Mouse (Mus musculus): ENCODE data around the gene Magi1. TPM values are rescaled to one million over a fixed set of nuclear protein-coding genes. Genes with fewer than 3 reads are reported as not detected.

Gene Magi1
- polyA plus RNA-seq, 1 experiment = 2.1 TPM

- Histone ChIP-seq H3K36me3 (ENCODE audit: control insufficient read depth, insufficient read depth, low read length) (no peaks in the 10 kb centered on the region), H3K27me3 (ENCODE audit: control insufficient read depth, insufficient read depth, low read length) (no peaks in the 10 kb centered on the region), H3K4me1 (replicated peaks; ENCODE audit: control insufficient read depth, insufficient read depth, low read length) (no peaks in the 10 kb centered on the region), H3K27ac (ENCODE audit: control insufficient read depth, insufficient read depth, low read length) (no peak overlapping the region), H3K4me3 (ENCODE audit: control insufficient read depth, insufficient read depth, low read length) (no peak overlapping the region)
- 87% methylated on average over 3 of the region's 3 CpGs for WGBS
- TF ChIP-seq POLR2A (IDR thresholded peaks at IDR 0.05; ENCODE audit: control insufficient read depth, extremely low read depth, insufficient read depth, low read length, poor library complexity) (no peak), CTCF (IDR thresholded peaks at IDR 0.05; ENCODE audit: borderline replicate concordance, control insufficient read depth, extremely low read depth, insufficient read depth, low read length, poor library complexity) (no peak)
- DNase-seq = no peak
These were observed 213.0 kb downstream of the Magi1 start for GRCm38 (mm10) chr6:94070702-94071101.

- Histone ChIP-seq H3K4me3 (ENCODE audit: control insufficient read depth, insufficient read depth, low read length) (no peak overlapping the region), H3K27ac (ENCODE audit: control insufficient read depth, insufficient read depth, low read length) (no peak overlapping the region), H3K4me1 (replicated peaks; ENCODE audit: control insufficient read depth, insufficient read depth, low read length) (no peaks in the 10 kb centered on the region), H3K27me3 (ENCODE audit: control insufficient read depth, insufficient read depth, low read length) (no peaks in the 10 kb centered on the region), H3K36me3 (ENCODE audit: control insufficient read depth, insufficient read depth, low read length) (no peaks in the 10 kb centered on the region)
- no peak for DNase-seq
- WGBS = 80% methylated on average over 3 of the region's 3 CpGs
- TF ChIP-seq POLR2A (IDR thresholded peaks at IDR 0.05; ENCODE audit: control insufficient read depth, extremely low read depth, insufficient read depth, low read length, poor library complexity) (no peak), CTCF (IDR thresholded peaks at IDR 0.05; ENCODE audit: borderline replicate concordance, control insufficient read depth, extremely low read depth, insufficient read depth, low read length, poor library complexity) (no peak)
These were observed 214.3 kb downstream of the Magi1 start for GRCm38 (mm10) chr6:94069421-94069820.

GRCm38 (mm10) chr6:94067741-94068450 lies 215.8 kb downstream of the Magi1 start:
- H3K4me1 ChIP-seq (replicated peaks; ENCODE audit: control insufficient read depth, insufficient read depth, low read length) = no peaks in the 10 kb centered on the region
- DNase-seq = no peak
- WGBS = 89% methylated on average over 8 of the region's 8 CpGs
- TF ChIP-seq CTCF (IDR thresholded peaks at IDR 0.05; ENCODE audit: borderline replicate concordance, control insufficient read depth, extremely low read depth, insufficient read depth, low read length, poor library complexity) (no peak), POLR2A (IDR thresholded peaks at IDR 0.05; ENCODE audit: control insufficient read depth, extremely low read depth, insufficient read depth, low read length, poor library complexity) (no peak)
- H3K4me3 ChIP-seq (ENCODE audit: control insufficient read depth, insufficient read depth, low read length) = no peak overlapping the region
- no peak overlapping the region for H3K27ac ChIP-seq (ENCODE audit: control insufficient read depth, insufficient read depth, low read length)
- H3K36me3 ChIP-seq (ENCODE audit: control insufficient read depth, insufficient read depth, low read length) = no peaks in the 10 kb centered on the region
- H3K27me3 ChIP-seq (ENCODE audit: control insufficient read depth, insufficient read depth, low read length) = no peaks in the 10 kb centered on the region

GRCm38 (mm10) chr6:94064832-94065231 lies 218.9 kb downstream of the Magi1 start:
- H3K4me3 ChIP-seq (ENCODE audit: control insufficient read depth, insufficient read depth, low read length) = no peak overlapping the region
- no peaks in the 10 kb centered on the region for H3K36me3 ChIP-seq (ENCODE audit: control insufficient read depth, insufficient read depth, low read length)
- no peaks in the 10 kb centered on the region for H3K27me3 ChIP-seq (ENCODE audit: control insufficient read depth, insufficient read depth, low read length)
- TF ChIP-seq CTCF (IDR thresholded peaks at IDR 0.05; ENCODE audit: borderline replicate concordance, control insufficient read depth, extremely low read depth, insufficient read depth, low read length, poor library complexity) (no peak), POLR2A (IDR thresholded peaks at IDR 0.05; ENCODE audit: control insufficient read depth, extremely low read depth, insufficient read depth, low read length, poor library complexity) (no peak)
- 89% methylated on average over 4 of the region's 4 CpGs for WGBS
- H3K4me1 ChIP-seq (replicated peaks; ENCODE audit: control insufficient read depth, insufficient read depth, low read length) = no peaks in the 10 kb centered on the region
- no peak overlapping the region for H3K27ac ChIP-seq (ENCODE audit: control insufficient read depth, insufficient read depth, low read length)
- DNase-seq = no peak

- 81% methylated on average over 4 of the region's 4 CpGs for WGBS
- H3K27ac ChIP-seq (ENCODE audit: control insufficient read depth, insufficient read depth, low read length) = no peak overlapping the region
These were observed 220.2 kb downstream of the Magi1 start for GRCm38 (mm10) chr6:94063542-94063941.

GRCm38 (mm10) chr6:94061424-94061980 lies 222.2 kb downstream of the Magi1 start:
- Histone ChIP-seq H3K27me3 (ENCODE audit: control insufficient read depth, insufficient read depth, low read length) (no peaks in the 10 kb centered on the region), H3K4me1 (replicated peaks; ENCODE audit: control insufficient read depth, insufficient read depth, low read length) (no peaks in the 10 kb centered on the region), H3K27ac (ENCODE audit: control insufficient read depth, insufficient read depth, low read length) (no peak overlapping the region), H3K4me3 (ENCODE audit: control insufficient read depth, insufficient read depth, low read length) (no peak overlapping the region), H3K36me3 (ENCODE audit: control insufficient read depth, insufficient read depth, low read length) (no peaks in the 10 kb centered on the region)
- DNase-seq = no peak
- TF ChIP-seq CTCF (IDR thresholded peaks at IDR 0.05; ENCODE audit: borderline replicate concordance, control insufficient read depth, extremely low read depth, insufficient read depth, low read length, poor library complexity) (no peak), POLR2A (IDR thresholded peaks at IDR 0.05; ENCODE audit: control insufficient read depth, extremely low read depth, insufficient read depth, low read length, poor library complexity) (no peak)
- 83% methylated on average over 8 of the region's 8 CpGs for WGBS

More at GRCm38 (mm10) chr6:94063542-94063941, 220.2 kb downstream of the Magi1 start:
- no peaks in the 10 kb centered on the region for H3K27me3 ChIP-seq (ENCODE audit: control insufficient read depth, insufficient read depth, low read length)
- TF ChIP-seq POLR2A (IDR thresholded peaks at IDR 0.05; ENCODE audit: control insufficient read depth, extremely low read depth, insufficient read depth, low read length, poor library complexity) = no peak
- no peak for TF ChIP-seq CTCF (IDR thresholded peaks at IDR 0.05; ENCODE audit: borderline replicate concordance, control insufficient read depth, extremely low read depth, insufficient read depth, low read length, poor library complexity)
- H3K4me3 ChIP-seq (ENCODE audit: control insufficient read depth, insufficient read depth, low read length) = no peak overlapping the region
- H3K4me1 ChIP-seq (replicated peaks; ENCODE audit: control insufficient read depth, insufficient read depth, low read length) = no peaks in the 10 kb centered on the region
- DNase-seq = no peak
- no peaks in the 10 kb centered on the region for H3K36me3 ChIP-seq (ENCODE audit: control insufficient read depth, insufficient read depth, low read length)

Measured in thymus, adult 2 months (tissue).